Mouse (Mus musculus) urinary bladder, postnatal 4 days (tissue): Measurements from ENCODE around the gene Col12a1.

Source experiments
- DNase-seq, 2 experiments: peaks; one replicate each; pipeline ENCODE4 v3.0.0; 2021 to 2022; ENCODE audit warnings: low spot score in 2 of 2

The Col12a1 gene

DNA sequence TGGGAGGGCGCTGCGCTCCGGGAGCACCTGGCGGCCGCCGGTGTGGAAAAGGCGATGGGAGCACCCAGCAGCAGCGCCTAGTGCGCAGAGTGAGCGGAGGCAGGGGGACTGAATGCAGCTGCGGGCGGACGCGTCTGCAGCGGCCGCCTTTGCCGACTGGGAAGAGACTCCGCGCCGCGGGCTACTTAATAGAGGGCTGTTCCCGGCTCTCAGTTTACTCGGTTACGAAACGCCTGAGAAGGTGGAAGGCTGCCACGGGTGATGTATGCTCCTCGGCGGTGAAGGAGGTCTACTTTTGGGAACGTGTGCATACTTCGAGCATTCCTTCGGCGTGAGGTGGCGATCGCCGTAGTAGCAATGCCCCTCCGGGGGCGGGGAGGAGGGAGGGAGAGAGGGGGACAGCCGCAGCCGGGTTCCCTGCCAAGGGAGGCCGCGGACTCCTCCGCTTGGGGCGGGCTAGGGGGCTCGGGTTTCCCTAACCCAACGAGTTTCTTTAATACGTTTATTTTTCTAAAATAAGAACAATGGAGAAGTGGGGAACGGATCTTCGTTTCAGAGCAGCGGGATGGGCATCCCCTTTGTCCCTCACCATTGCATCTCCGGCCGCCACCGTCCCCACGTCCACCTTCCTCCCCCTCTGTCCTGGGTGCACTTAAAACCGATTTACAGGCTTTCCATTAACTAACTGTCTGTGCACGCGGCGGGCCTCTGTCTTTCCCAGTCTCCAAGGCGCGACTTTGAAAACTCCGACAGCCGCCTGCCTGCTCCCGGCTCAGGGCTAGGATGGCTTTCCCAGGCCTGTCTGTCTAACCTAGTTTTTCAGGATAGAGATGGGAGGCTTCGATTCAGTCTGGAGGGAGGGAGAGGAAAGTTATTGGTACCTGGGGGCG lies at the start of gene Col12a1:
Col12a1 (minus strand) TSS at position 351 of the 890 bp plus-strand sequence.
- DNase-seq, result peak; percentile 79 to 89

DNA sequence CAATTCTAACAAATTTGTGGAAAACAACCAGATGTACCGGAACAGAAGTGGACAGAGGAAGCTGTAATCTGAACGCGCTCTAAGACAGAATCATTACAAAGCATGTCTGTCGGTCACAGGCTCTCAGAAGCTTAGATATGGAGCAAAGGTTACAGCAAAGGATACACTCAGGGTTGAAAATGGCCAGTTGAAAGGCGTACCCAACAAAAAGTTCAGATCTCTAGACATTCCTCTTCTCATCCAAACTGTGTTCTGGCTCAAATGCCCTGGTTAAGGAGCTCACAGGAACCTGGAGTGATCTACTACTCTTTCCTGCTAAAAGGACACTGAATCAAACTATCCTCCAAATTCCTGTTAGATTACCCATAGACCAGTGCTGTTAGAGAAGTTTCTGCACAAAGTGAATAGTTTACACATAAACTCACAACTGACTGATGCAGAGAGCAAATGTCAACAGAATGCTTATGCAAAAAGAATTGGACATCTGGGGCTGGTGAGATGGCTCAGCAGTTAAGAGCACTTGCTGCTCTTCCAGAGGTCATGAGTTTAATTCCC lies 48.4 kb upstream of the Col12a1 start:
- no peak for DNase-seq

GRCm38 (mm10) chr9:79765329-79765728 lies 46.7 kb upstream of the Col12a1 start:
- DNase-seq, result no peak

GRCm38 (mm10) chr9:79762519-79762918 lies 43.9 kb upstream of the Col12a1 start:
- no peak for DNase-seq

DNA sequence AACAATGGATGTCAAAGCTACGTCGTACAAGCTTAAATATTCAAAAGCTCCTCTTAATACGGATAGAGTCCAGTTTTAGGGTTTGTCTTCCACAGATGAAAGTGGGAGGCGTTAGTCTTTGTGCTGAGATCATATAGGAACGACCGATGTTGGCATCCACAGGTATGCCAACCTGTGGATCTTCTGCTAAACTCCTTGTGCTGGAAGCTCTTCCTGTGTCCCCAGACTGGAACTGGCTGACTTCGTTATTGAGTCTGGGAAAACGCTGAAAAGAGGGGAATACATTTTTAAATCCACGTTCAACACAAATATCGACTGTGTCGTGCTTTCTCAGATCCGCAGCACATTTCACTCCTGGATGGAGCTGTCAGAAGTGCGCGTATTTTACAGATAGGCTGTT lies 41.4 kb upstream of the Col12a1 start:
- DNase-seq, result no peak

- DNase-seq, result peak; percentile 92 to 93
Measured at GRCm38 (mm10) chr9:79759385-79760005, 40.9 kb upstream of the Col12a1 start, which contains the start of gene Cox7a2. Gene Cox7a2 (minus strand): TSS chr9:79759878.

GRCm38 (mm10) chr9:79755311-79755710 lies 36.7 kb upstream of the Col12a1 start:
- DNase-seq, result no peak

- no peak for DNase-seq
Measured at GRCm38 (mm10) chr9:79751846-79752245, 33.2 kb upstream of the Col12a1 start.

GRCm38 (mm10) chr9:79750709-79751108 lies 32.1 kb upstream of the Col12a1 start:
- no peak for DNase-seq

- DNase-seq, result no peak
Measured at GRCm38 (mm10) chr9:79745036-79745435, 26.4 kb upstream of the Col12a1 start.

DNA sequence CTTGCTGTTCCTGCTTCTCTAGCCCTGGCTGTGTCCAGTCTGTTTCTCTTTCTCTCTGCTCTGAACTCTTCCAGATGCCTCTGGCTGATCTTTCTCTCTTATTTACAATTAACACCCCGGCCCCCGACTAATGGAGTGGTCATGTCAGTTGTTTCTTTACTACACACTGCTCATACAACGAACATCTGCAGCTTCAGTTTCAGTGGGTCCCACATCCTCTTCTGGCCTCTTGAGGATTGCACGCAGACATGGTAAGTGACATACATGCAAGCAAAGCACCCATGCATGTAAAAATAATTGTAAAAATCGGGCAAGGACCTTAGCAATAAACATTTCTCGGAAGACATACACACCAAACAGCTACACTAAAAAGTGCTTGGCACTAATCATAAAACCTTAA lies 17.0 kb upstream of the Col12a1 start:
- no peak for DNase-seq

DNA sequence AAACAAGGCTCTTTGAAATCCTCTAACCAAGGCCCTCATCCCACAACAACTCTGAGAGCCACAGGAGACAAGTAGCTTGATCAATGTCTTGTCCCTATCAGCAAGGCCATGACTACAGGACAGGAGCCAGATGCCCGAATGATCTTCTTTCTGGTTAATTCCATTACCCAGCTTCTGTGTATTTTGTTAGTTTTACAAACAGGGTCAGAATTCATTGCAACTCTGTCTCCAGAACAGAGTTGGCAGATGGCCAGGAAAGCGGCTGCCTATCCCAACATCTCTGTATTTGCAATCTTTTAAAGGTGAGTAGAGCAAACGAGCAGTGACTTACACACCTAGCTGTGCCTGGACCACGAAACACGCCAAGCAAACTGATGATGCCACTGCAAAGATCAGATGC lies 11.7 kb upstream of the Col12a1 start:
- no peak for DNase-seq

- DNase-seq, result no peak
Measured at GRCm38 (mm10) chr9:79723090-79723489, 4.5 kb upstream of the Col12a1 start.

DNA sequence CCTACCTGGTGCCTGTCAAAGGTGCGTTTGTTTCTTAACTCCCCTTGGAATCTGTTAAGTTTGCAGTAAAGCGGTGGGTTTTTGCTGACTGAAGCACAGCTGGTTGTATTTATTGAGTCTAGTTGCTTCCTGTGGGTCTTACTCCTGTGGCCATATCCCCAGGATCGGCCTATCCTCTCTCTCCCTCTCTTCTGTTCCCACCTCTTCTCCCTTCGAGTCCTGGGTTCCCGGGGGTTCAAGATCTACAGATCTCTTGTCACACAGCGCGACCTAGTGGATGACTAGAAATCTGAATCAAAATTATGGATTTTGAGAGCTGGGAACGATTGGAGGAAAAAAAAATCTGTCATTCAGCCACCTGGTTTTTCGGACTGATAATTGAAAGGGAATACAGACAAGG lies 2.4 kb upstream of the Col12a1 start:
- peak in 1 of 2 experiments; percentile 65 for DNase-seq

GRCm38 (mm10) chr9:79720143-79720542 lies 1.5 kb upstream of the Col12a1 start:
- DNase-seq, result no peak

GRCm38 (mm10) chr9:79719451-79719850 lies 820 bp upstream of the Col12a1 start:
- peak; percentile 51 to 62 for DNase-seq

- DNase-seq, result peak; percentile 23 to 66
Measured at GRCm38 (mm10) chr9:79717836-79718475, 675 bp downstream of the Col12a1 start.

DNA sequence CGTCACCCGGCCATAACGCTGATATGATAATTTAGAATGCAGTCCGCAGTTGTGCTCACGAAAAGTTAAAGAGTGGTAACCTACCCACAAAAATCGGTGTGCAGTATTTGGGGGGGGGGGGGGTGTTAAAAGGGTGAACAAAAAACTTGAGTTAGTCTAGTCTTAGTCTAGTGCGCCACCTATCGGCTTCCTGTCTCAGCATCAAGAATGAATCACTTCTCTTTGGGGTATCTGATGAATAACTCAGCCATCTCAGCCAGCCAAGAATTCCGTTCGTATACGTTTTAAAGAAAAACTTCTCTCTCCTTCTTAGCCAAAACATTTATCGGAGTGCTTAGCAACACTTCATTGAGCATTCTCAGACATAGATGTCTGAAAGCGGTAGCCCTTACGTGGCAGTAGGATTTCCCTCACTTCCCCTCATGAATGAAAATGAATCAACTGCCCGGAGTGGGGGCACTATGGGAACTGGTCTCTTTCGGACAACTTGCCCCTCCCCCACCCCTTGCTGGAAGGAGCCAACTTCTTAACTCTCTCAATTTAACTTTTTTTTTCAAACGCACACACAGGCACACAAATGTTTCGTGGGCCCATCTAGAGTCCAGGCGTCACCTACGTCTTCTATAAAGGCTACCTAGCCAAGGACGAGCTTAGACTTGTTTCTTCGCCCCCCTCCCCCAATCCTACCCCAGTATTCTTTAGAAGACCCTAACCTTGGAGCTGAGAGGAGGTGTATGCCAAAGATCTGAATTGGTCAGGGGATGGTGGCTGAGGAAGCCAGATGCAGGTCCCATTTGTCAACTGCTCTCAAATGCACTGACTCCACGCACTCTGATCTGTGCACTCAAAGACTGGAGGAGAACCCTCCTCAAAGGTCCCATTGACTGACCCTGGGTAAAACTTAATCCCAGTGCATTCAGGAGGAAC lies 1.5 kb downstream of the Col12a1 start:
- DNase-seq, result peak; percentile 38 to 81

DNA sequence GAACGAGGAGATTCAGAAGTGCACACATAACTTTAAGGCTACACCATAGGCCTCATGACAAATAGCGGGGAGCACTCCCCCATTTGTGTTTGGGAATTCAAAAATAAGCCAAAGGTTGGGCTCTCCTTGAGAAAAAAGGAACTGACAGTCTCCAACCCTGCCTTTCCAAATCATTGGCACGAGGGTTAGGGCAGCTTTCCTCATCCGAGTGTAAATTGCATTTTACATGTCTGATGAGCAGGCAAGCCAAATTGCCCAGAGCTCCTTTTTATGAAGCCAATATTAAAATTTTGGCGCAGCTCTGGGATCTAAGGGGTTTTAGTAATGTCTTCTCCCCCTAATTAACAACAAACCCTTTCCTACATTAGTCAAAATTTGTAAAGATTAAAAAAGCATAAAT lies 2.1 kb downstream of the Col12a1 start:
- no peak for DNase-seq

GRCm38 (mm10) chr9:79714471-79715045 lies 4.1 kb downstream of the Col12a1 start:
- peak; percentile 55 to 86 for DNase-seq
